Mouse (Mus musculus): ENCODE results near the gene Pdcd11. TPM values are rescaled to one million over a fixed set of nuclear protein-coding genes. Genes with fewer than 3 reads are reported as not detected.

Gene Pdcd11
- total RNA-seq, 2 experiments from 2014 or later = 21.6 to 29.3 TPM

- peak; percentile 19; the same call in 1 of the 2 replicates for ATAC-seq (replicated peaks; ENCODE audit: poor library complexity, severe bottlenecking)
These were observed 77.1 kb downstream of the Pdcd11 start for GRCm38 (mm10) chr19:47167617-47168214.

GRCm38 (mm10) chr19:47168223-47168622 lies 77.7 kb downstream of the Pdcd11 start:
- ATAC-seq (replicated peaks; ENCODE audit: poor library complexity, severe bottlenecking) = peak; percentile 88

GRCm38 (mm10) chr19:47168793-47169412 lies 78.3 kb downstream of the Pdcd11 start:
- ATAC-seq (replicated peaks; ENCODE audit: poor library complexity, severe bottlenecking) = peak; percentile 81

GRCm38 (mm10) chr19:47174515-47174914 lies 83.9 kb downstream of the Pdcd11 start:
- peak; percentile 52; the same call in 1 of the 2 replicates for ATAC-seq (replicated peaks; ENCODE audit: poor library complexity, severe bottlenecking)

- ATAC-seq (replicated peaks; ENCODE audit: poor library complexity, severe bottlenecking) = no peak
These were observed 84.9 kb downstream of the Pdcd11 start for GRCm38 (mm10) chr19:47175472-47175871.

GRCm38 (mm10) chr19:47176916-47177505 lies 86.4 kb downstream of the Pdcd11 start:
- ATAC-seq (replicated peaks; ENCODE audit: poor library complexity, severe bottlenecking) = no peak

GRCm38 (mm10) chr19:47178001-47178400 lies 87.4 kb downstream of the Pdcd11 start:
- peak; percentile 33; the same call in 1 of the 2 replicates for ATAC-seq (replicated peaks; ENCODE audit: poor library complexity, severe bottlenecking)

- ATAC-seq (replicated peaks; ENCODE audit: poor library complexity, severe bottlenecking) = peak; percentile 35
These were observed 88.1 kb downstream of the Pdcd11 start, which contains the start of gene Neurl1a for GRCm38 (mm10) chr19:47178431-47179271. Gene Neurl1a (plus strand): TSS chr19:47178820.

GRCm38 (mm10) chr19:47179272-47179809 lies 88.8 kb downstream of the Pdcd11 start:
- no peak for ATAC-seq (replicated peaks; ENCODE audit: poor library complexity, severe bottlenecking)

- ATAC-seq (replicated peaks; ENCODE audit: poor library complexity, severe bottlenecking) = no peak
These were observed 89.4 kb downstream of the Pdcd11 start for GRCm38 (mm10) chr19:47180011-47180410.

Other genes with a start within 250 kb of the Pdcd11 start
- not detected in 2 replicates for gene Ina, start 76.1 kb upstream of the Pdcd11 start, total RNA-seq (2014; fragmentation: Nextera tagmentation)
- not detected in 2 replicates for gene Ina, start 76.1 kb upstream of the Pdcd11 start, total RNA-seq (2017)
- 62.3 and 65.3 TPM in 2 replicates for gene Nt5c2, start 75.6 kb upstream of the Pdcd11 start, total RNA-seq (2014; fragmentation: Nextera tagmentation)
- gene Nt5c2, start 75.6 kb upstream of the Pdcd11 start, total RNA-seq (2017) = 67.6 and 84.5 TPM in 2 replicates
- 21.3 and 24.9 TPM in 2 replicates for gene Pcgf6, start 39.9 kb upstream of the Pdcd11 start, total RNA-seq (2014; fragmentation: Nextera tagmentation)
- gene Pcgf6, start 39.9 kb upstream of the Pdcd11 start, total RNA-seq (2017) = 10.0 and 11.3 TPM in 2 replicates
- gene Taf5, start 23.0 kb upstream of the Pdcd11 start, total RNA-seq (2014; fragmentation: Nextera tagmentation) = 6.3 and 9.9 TPM in 2 replicates
- 25.3 and 27.4 TPM in 2 replicates for gene Taf5, start 23.0 kb upstream of the Pdcd11 start, total RNA-seq (2017)
- gene Usmg5, start 121 bp upstream of the Pdcd11 start, total RNA-seq (2014; fragmentation: Nextera tagmentation) = 747 and 798 TPM in 2 replicates
- 493 and 868 TPM in 2 replicates for gene Usmg5, start 121 bp upstream of the Pdcd11 start, total RNA-seq (2017)
- gene Calhm2, start 47.5 kb downstream of the Pdcd11 start, total RNA-seq (2014; fragmentation: Nextera tagmentation) = 6.6 and 18.6 TPM in 2 replicates
- 6.0 and 10.2 TPM in 2 replicates for gene Calhm2, start 47.5 kb downstream of the Pdcd11 start, total RNA-seq (2017)
- not detected in 2 replicates for gene Calhm1, start 53.5 kb downstream of the Pdcd11 start, total RNA-seq (2014; fragmentation: Nextera tagmentation)
- gene Calhm1, start 53.5 kb downstream of the Pdcd11 start, total RNA-seq (2017) = not detected in 2 replicates
- not detected in 2 replicates for gene Calhm3, start 67.0 kb downstream of the Pdcd11 start, total RNA-seq (2014; fragmentation: Nextera tagmentation)
- not detected in 2 replicates for gene Calhm3, start 67.0 kb downstream of the Pdcd11 start, total RNA-seq (2017)
- not detected in 2 replicates for gene Neurl1a, start 88.1 kb downstream of the Pdcd11 start, total RNA-seq (2014; fragmentation: Nextera tagmentation)
- 0.04 TPM in 1 of 2 replicates, not detected in the other for gene Neurl1a, start 88.1 kb downstream of the Pdcd11 start, total RNA-seq (2017)